Mouse (Mus musculus): ENCODE data around the gene Rnf128.

DNA sequence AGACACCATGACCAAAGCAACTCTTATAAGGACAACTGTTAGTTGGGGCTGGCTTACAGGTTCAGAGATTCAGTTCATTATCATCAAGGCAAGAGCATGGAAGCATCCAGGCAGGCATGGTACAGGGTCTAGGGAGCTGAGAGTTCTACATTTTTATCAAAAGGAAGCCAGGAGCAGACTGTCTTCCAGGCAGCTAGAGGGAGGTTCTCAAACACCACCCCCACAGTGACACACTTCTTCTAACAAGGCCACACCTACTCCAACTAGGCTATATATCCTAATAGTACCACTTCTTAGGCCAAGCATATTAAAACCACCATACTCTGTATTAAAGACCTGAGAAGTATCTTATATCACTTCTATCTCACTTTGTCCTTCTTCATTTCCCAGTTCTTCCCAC, 33.4 kb upstream of the Rnf128 start:
- no peak for TF ChIP-seq CTCF (IDR thresholded peaks at IDR 0.05; ENCODE audit: insufficient read depth, low read length)
- no peak for TF ChIP-seq POLR2A (IDR thresholded peaks at IDR 0.05; ENCODE audit: borderline replicate concordance, extremely low read depth, low read depth, low read length)

Data from lung, adult 2 months (tissue).